Mouse (Mus musculus): ENCODE measurements around the gene Srm. TPM values are rescaled to one million over a fixed set of nuclear protein-coding genes. Genes with fewer than 3 reads are reported as not detected.
A peak's percentile ranks its signal among the peaks of the same experiment; 100 is the strongest.

Srm gene
- polyA plus RNA-seq, 1 experiment, result 143 TPM

DNA sequence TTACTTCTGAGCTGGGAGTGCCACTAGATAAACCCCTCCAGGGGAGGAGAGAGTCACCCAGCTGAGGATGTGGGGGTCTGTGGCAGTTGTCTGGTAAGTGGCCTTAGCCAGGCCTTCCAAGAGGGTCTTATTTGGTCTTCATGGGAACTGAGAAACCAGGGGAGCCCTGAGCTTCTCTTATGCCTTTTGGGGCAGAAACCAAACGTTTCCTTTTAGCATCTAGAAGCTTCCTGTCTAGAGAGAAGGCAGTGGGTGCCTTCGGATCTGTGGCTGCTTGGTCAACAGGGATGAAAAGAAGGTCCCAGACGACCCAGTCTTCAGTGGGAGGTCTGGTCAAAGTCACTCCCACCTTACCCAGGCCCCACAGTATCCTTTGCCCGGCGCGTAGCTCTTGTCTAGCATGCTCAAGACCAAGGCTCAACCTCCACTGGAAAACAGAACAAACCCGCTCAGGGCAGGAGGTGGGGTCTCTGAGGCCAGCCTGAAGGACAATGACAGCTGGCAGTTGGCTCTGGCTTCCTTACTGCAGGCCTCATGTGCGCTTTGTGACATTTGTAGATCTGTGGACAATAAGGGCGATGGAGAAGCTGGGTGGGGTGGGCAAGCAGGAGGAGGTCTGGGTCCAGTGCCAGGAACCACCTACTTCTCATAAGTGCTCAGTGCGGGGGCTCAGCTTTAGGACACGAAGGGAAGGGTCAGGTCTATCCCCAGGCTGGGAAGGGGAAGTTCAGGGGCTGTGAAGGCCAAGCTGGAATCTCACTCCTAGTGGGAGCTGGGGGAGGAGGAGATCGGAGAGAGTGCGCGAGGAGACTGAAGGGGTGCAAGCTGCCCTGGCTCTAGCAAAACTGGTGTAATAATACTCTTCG, 52.2 kb downstream of the Srm start, which contains the start of gene Gm572:
Gene Gm572 (plus strand): TSS at position 27 of the 866 bp plus-strand sequence.
- H3K4me1 ChIP-seq (ENCODE audit: control insufficient read depth, insufficient read depth, low read length), result no peaks in the 10 kb centered on the region
- H3K36me3 ChIP-seq (ENCODE audit: control insufficient read depth, insufficient read depth, low read length, poor library complexity, severe bottlenecking), result no peaks in the 10 kb centered on the region
- TF ChIP-seq POLR2A (IDR thresholded peaks at IDR 0.05; ENCODE audit: insufficient read depth, low read length), result no peak
- no peak for TF ChIP-seq CTCF (IDR thresholded peaks at IDR 0.05; ENCODE audit: low read depth, low read length)
- no peak for TF ChIP-seq EP300 (IDR thresholded peaks at IDR 0.05; ENCODE audit: insufficient read depth, low read depth, low read length)
- peak within 1 kb of the TSS; percentile 29 for H3K4me3 ChIP-seq (ENCODE audit: low read depth, low read length)
- H3K9ac ChIP-seq (ENCODE audit: low read depth, poor library complexity, severe bottlenecking), result no peak within 1 kb of the TSS
- no peaks in the 10 kb centered on the region for H3K27me3 ChIP-seq (ENCODE audit: control insufficient read depth, insufficient read depth, low read length, poor library complexity, severe bottlenecking)
- H3K27ac ChIP-seq (ENCODE audit: insufficient read depth, low read length), result no peak within 1 kb of the TSS
- H3K9me3 ChIP-seq (replicated peaks; ENCODE audit: control insufficient read depth, insufficient read depth, low read length, poor library complexity, severe bottlenecking), result no peaks in the 10 kb centered on the region

- TF ChIP-seq CTCF (IDR thresholded peaks at IDR 0.05; ENCODE audit: low read depth, low read length) (peak; percentile 84), EP300 (IDR thresholded peaks at IDR 0.05; ENCODE audit: insufficient read depth, low read depth, low read length) (no peak)
- Histone ChIP-seq H3K9ac (ENCODE audit: low read depth, poor library complexity, severe bottlenecking) (no peak overlapping the region), H3K4me1 (ENCODE audit: control insufficient read depth, insufficient read depth, low read length) (no peaks in the 10 kb centered on the region), H3K9me3 (replicated peaks; ENCODE audit: control insufficient read depth, insufficient read depth, low read length, poor library complexity, severe bottlenecking) (no peaks in the 10 kb centered on the region), H3K27me3 (ENCODE audit: control insufficient read depth, insufficient read depth, low read length, poor library complexity, severe bottlenecking) (no peaks in the 10 kb centered on the region), H3K36me3 (ENCODE audit: control insufficient read depth, insufficient read depth, low read length, poor library complexity, severe bottlenecking) (no peaks in the 10 kb centered on the region), H3K4me3 (ENCODE audit: low read depth, low read length) (peak overlapping the region; percentile 29), H3K27ac (ENCODE audit: insufficient read depth, low read length) (no peak overlapping the region)
These were observed 52.8 kb downstream of the Srm start for GRCm38 (mm10) chr4:148644157-148644511.

Other genes starting within 250 kb of the Srm start
- 7.5 and 10.3 TPM in 2 replicates for gene Ubiad1, start 146.7 kb upstream of the Srm start, polyA plus RNA-seq (2011; ENCODE audit: insufficient read depth, insufficient read length, low read depth, missing spikeins)
- 26.0 and 33.8 TPM in 2 replicates for gene Mtor, start 142.9 kb upstream of the Srm start, polyA plus RNA-seq (2011; ENCODE audit: insufficient read depth, insufficient read length, low read depth, missing spikeins)
- gene Angptl7, start 91.0 kb upstream of the Srm start, polyA plus RNA-seq (2011; ENCODE audit: insufficient read depth, insufficient read length, low read depth, missing spikeins), result 0.37 TPM in 1 of 2 replicates, not detected in the other
- gene Exosc10, start 33.1 kb upstream of the Srm start, polyA plus RNA-seq (2011; ENCODE audit: insufficient read depth, insufficient read length, low read depth, missing spikeins), result 52.8 and 53.9 TPM in 2 replicates
- 2.6 TPM in 2 replicates for gene Masp2, start 11.1 kb downstream of the Srm start, polyA plus RNA-seq (2011; ENCODE audit: insufficient read depth, insufficient read length, low read depth, missing spikeins)
- 742 and 797 TPM in 2 replicates for gene Tardbp, start 35.5 kb downstream of the Srm start, polyA plus RNA-seq (2011; ENCODE audit: insufficient read depth, insufficient read length, low read depth, missing spikeins)
- 0.49 TPM in 1 of 2 replicates, not detected in the other for gene Gm572, start 51.8 kb downstream of the Srm start, polyA plus RNA-seq (2011; ENCODE audit: insufficient read depth, insufficient read length, low read depth, missing spikeins)
- gene Casz1, start 212.9 kb downstream of the Srm start, polyA plus RNA-seq (2011; ENCODE audit: insufficient read depth, insufficient read length, low read depth, missing spikeins), result 13.8 and 15.6 TPM in 2 replicates

All from ES-Bruce4 (cell line).